Mouse (Mus musculus) MEL (cell line): ENCODE data around the gene Retsat.

Experiments used
- BHLHE40 ChIP-seq: IDR thresholded peaks from 2 replicates; pipeline ENCODE4 v1.6.1; 2012; ENCODE audit warnings: low read depth, mild to moderate bottlenecking, inconsistent platforms, low read length, improper control_type of control experiment, borderline replicate concordance
- CTCF ChIP-seq, 3 experiments: IDR thresholded peaks in 2 of 3; conservative IDR thresholded peaks in 1 of 3; 2 replicates each; pipeline ENCODE4 v1.5.1; 2011 to 2012; ENCODE audit warnings: low read length in 3 of 3, low read depth in 2 of 3, mild to moderate bottlenecking in 2 of 3, improper control_type of control experiment in 1 of 3, inconsistent platforms in 1 of 3, mixed read lengths in 1 of 3, moderate library complexity in 1 of 3; ENCODE audit not compliant: control insufficient read depth in 1 of 3, insufficient read depth in 1 of 3, poor library complexity in 1 of 3, severe bottlenecking in 1 of 3
- EP300 ChIP-seq, 2 experiments: IDR thresholded peaks; 2 replicates each; pipeline ENCODE4 v1.6.1; 2011; ENCODE audit warnings: improper control_type of control experiment in 2 of 2, low read length in 2 of 2, low read depth in 1 of 2, mild to moderate bottlenecking in 1 of 2
- ETS1 ChIP-seq: IDR thresholded peaks from 2 replicates; pipeline ENCODE4 v1.6.1; 2012; ENCODE audit warnings: low read depth, mild to moderate bottlenecking, inconsistent platforms, low read length, improper control_type of control experiment, moderate library complexity
- MYB ChIP-seq: IDR thresholded peaks from 2 replicates; pipeline ENCODE4 v1.6.1; 2011; ENCODE audit warnings: mild to moderate bottlenecking, low read depth, low read length, improper control_type of control experiment
- MYC ChIP-seq: IDR thresholded peaks from 2 replicates; pipeline ENCODE4 v1.6.1; 2011; ENCODE audit warnings: low read depth, mild to moderate bottlenecking, low read length, improper control_type of control experiment, moderate library complexity
- POLR2A ChIP-seq, 2 experiments: IDR thresholded peaks; 2 replicates each; pipeline ENCODE4 v1.6.1; 2011 to 2012; ENCODE audit warnings: low read length in 2 of 2, mild to moderate bottlenecking in 2 of 2, control low read depth in 1 of 2, improper control_type of control experiment in 1 of 2, low read depth in 1 of 2, moderate library complexity in 1 of 2; ENCODE audit not compliant: control insufficient read depth in 1 of 2, insufficient read depth in 1 of 2, poor library complexity in 1 of 2
- POLR2AphosphoS2 ChIP-seq: IDR thresholded peaks from 2 replicates; pipeline ENCODE4 v1.6.1; 2011; ENCODE audit warnings: low read length, improper control_type of control experiment
- RAD21 ChIP-seq: IDR thresholded peaks from 2 replicates; pipeline ENCODE4 v1.6.1; 2011; ENCODE audit warnings: mild to moderate bottlenecking, low read depth, low read length, improper control_type of control experiment
- RCOR1 ChIP-seq: IDR thresholded peaks from 2 replicates; pipeline ENCODE4 v1.6.1; 2012; ENCODE audit warnings: low read depth, mild to moderate bottlenecking, inconsistent platforms, low read length, improper control_type of control experiment
- TCF12 ChIP-seq: IDR thresholded peaks from 2 replicates; pipeline ENCODE4 v1.6.1; 2014; ENCODE audit warnings: low read depth, mild to moderate bottlenecking, inconsistent platforms, low read length, improper control_type of control experiment, moderate library complexity
- USF1 ChIP-seq: IDR thresholded peaks from 2 replicates; pipeline ENCODE4 v1.6.1; 2014; ENCODE audit warnings: low read depth, mild to moderate bottlenecking, inconsistent platforms, low read length, improper control_type of control experiment, moderate library complexity
- ZC3H11A ChIP-seq: IDR thresholded peaks from 2 replicates; pipeline ENCODE4 v1.6.1; 2012; ENCODE audit warnings: low read depth, mild to moderate bottlenecking, inconsistent platforms, low read length, improper control_type of control experiment
- ZNF384 ChIP-seq: IDR thresholded peaks from 2 replicates; pipeline ENCODE4 v1.6.1; 2012; ENCODE audit warnings: low read depth, mild to moderate bottlenecking, inconsistent platforms, low read length, improper control_type of control experiment

DNA sequence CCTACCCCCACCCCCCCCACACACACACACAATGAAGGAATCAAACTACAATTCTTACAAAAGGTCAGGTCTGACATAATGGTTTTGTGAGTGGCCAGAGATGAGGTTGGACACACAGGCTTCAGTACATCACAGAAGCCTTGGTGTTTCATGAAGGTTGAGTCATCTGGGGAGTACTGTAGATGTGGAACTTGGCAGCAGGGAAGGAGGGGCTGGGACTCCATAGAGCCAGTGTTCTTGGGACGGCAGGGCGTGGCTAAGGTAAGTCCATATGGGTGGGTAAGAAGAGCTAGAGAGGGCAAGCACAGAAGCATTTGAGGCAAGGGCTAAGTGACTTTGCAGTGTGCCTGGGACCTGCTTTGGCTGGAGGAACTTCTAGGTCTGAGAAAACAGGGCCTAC lies 5.8 kb downstream of the Retsat start:
- TF ChIP-seq USF1 (no peak), ZC3H11A (no peak), BHLHE40 (no peak), POLR2AphosphoS2 (no peak), POLR2A (IDR thresholded peaks at IDR 0.05; ENCODE audit: control insufficient read depth in 1 of 2, insufficient read depth in 1 of 2, low read depth in 1 of 2, low read length in 2 of 2, poor library complexity in 1 of 2) (no peak), EP300 (IDR thresholded peaks at IDR 0.05; ENCODE audit: low read depth in 1 of 2, low read length in 2 of 2) (no peak), MYC (no peak), RCOR1 (no peak), RAD21 (no peak), ETS1 (no peak), MYB (no peak), CTCF (IDR thresholded peaks at IDR 0.05 in 2 of 3, conservative IDR thresholded peaks at IDR 0.05 in 1 of 3; ENCODE audit: control insufficient read depth in 1 of 3, insufficient read depth in 1 of 3, low read depth in 2 of 3, low read length in 3 of 3, poor library complexity in 1 of 3, severe bottlenecking in 1 of 3) (no peak), ZNF384 (no peak), TCF12 (no peak)
